Mouse (Mus musculus) neutrophil, adult 5-6 weeks (primary cell): Measurements from ENCODE around the gene 2410004B18Rik. TPM values are rescaled to one million over a fixed set of nuclear protein-coding genes. Genes with fewer than 3 reads are reported as not detected.
A peak's percentile ranks its signal among the peaks of the same experiment; 100 is the strongest.
"Not testable (repeated sequence)": the region's sequence is repeated elsewhere in the genome, so short reads cannot be mapped to it uniquely, and the experiment has no call there.

ENCODE experiments used
- ATAC-seq: fragments of 151-379, 151-347 bp; 2 replicates; pipeline ENCODE4 v1.8.0; 2017; ENCODE audit warnings: mild to moderate bottlenecking, moderate TSS enrichment; ENCODE audit not compliant: insufficient number of reproducible peaks, poor library complexity, low FRiP score, severe bottlenecking; ENCODE audit errors: extremely low read depth
- total RNA-seq: library from RNA; stranded (forward); fragments of 200-1000 nt; gene quantifications from 2 replicates; pipeline ENCODE4 v1.2.3, GENCODE M21; 2017

2410004B18Rik gene
- 45.2 and 50.5 TPM in 2 replicates for total RNA-seq

- peak; percentile 84 for ATAC-seq
These were observed at the start of gene 2410004B18Rik for GRCm38 (mm10) chr3:145937505-145938404. Gene 2410004B18Rik (plus strand): TSS chr3:145938014.

GRCm38 (mm10) chr3:145890346-145891132 lies 47.3 kb upstream of the 2410004B18Rik start:
- no peak for ATAC-seq

GRCm38 (mm10) chr3:145892451-145892850 lies 45.4 kb upstream of the 2410004B18Rik start:
- ATAC-seq = no peak

GRCm38 (mm10) chr3:145894131-145894530 lies 43.7 kb upstream of the 2410004B18Rik start:
- ATAC-seq = no peak

GRCm38 (mm10) chr3:145897749-145898148 lies 40.1 kb upstream of the 2410004B18Rik start:
- ATAC-seq = no peak

- ATAC-seq = no peak
These were observed 38.0 kb upstream of the 2410004B18Rik start for GRCm38 (mm10) chr3:145899832-145900231.

- ATAC-seq = no peak
These were observed 34.3 kb upstream of the 2410004B18Rik start for GRCm38 (mm10) chr3:145903530-145903929.

- ATAC-seq = peak; percentile 42; the same call in 1 of the 2 replicates
These were observed 32.7 kb upstream of the 2410004B18Rik start for GRCm38 (mm10) chr3:145904850-145905776.

- no peak for ATAC-seq
These were observed 31.2 kb upstream of the 2410004B18Rik start for GRCm38 (mm10) chr3:145906582-145906981.

- no peak for ATAC-seq
These were observed 25.3 kb upstream of the 2410004B18Rik start for GRCm38 (mm10) chr3:145912512-145912911.

- ATAC-seq = no peak
These were observed 24.6 kb upstream of the 2410004B18Rik start for GRCm38 (mm10) chr3:145913263-145913662.

- not testable (repeated sequence) for ATAC-seq
These were observed 23.9 kb upstream of the 2410004B18Rik start for GRCm38 (mm10) chr3:145913942-145914341.

GRCm38 (mm10) chr3:145916374-145916773 lies 21.4 kb upstream of the 2410004B18Rik start:
- no peak for ATAC-seq

GRCm38 (mm10) chr3:145916826-145917225 lies 21.0 kb upstream of the 2410004B18Rik start:
- ATAC-seq = no peak

- no peak for ATAC-seq
These were observed 15.6 kb upstream of the 2410004B18Rik start, which contains the start of gene Bcl10 for GRCm38 (mm10) chr3:145922019-145922854. Gene Bcl10 (plus strand): TSS chr3:145922804.

- no peak for ATAC-seq
These were observed 14.8 kb upstream of the 2410004B18Rik start for GRCm38 (mm10) chr3:145922971-145923370.

- peak; percentile 94 for ATAC-seq
These were observed 13.8 kb upstream of the 2410004B18Rik start for GRCm38 (mm10) chr3:145923874-145924577.
